Mouse (Mus musculus) frontal cortex, adult (tissue): Measurements from ENCODE around the gene Cyp24a1.

Source experiments
- ATAC-seq: cut with Nextera tagmentation; 2 replicates; pipeline ENCODE4 v1.9.2; 2017; ENCODE audit warnings: mild to moderate bottlenecking, moderate library complexity, mixed read lengths; ENCODE audit not compliant: low TSS enrichment

The Cyp24a1 gene

GRCm38 (mm10) chr2:170497091-170497566 lies at the start of gene Cyp24a1:
Gene Cyp24a1, minus strand, starts transcription at chr2:170497145.
- no peak for ATAC-seq

GRCm38 (mm10) chr2:170545745-170546144 lies 48.8 kb upstream of the Cyp24a1 start:
- ATAC-seq: no peak

- ATAC-seq: no peak
These were observed 48.0 kb upstream of the Cyp24a1 start for GRCm38 (mm10) chr2:170544950-170545349.

GRCm38 (mm10) chr2:170544159-170544558 lies 47.2 kb upstream of the Cyp24a1 start:
- no peak for ATAC-seq

GRCm38 (mm10) chr2:170543625-170544024 lies 46.7 kb upstream of the Cyp24a1 start:
- ATAC-seq: no peak

- peak; percentile 82 for ATAC-seq
These were observed 42.3 kb upstream of the Cyp24a1 start for GRCm38 (mm10) chr2:170539211-170539610.

- ATAC-seq: no peak
These were observed 38.9 kb upstream of the Cyp24a1 start for GRCm38 (mm10) chr2:170535841-170536240.

- no peak for ATAC-seq
These were observed 37.8 kb upstream of the Cyp24a1 start for GRCm38 (mm10) chr2:170534803-170535174.

- no peak for ATAC-seq
These were observed 37.3 kb upstream of the Cyp24a1 start for GRCm38 (mm10) chr2:170534116-170534802.

GRCm38 (mm10) chr2:170530256-170530655 lies 33.3 kb upstream of the Cyp24a1 start:
- no peak for ATAC-seq

- no peak for ATAC-seq
These were observed 32.8 kb upstream of the Cyp24a1 start for GRCm38 (mm10) chr2:170529766-170530165.

- no peak for ATAC-seq
These were observed 31.1 kb upstream of the Cyp24a1 start for GRCm38 (mm10) chr2:170528061-170528460.

- no peak for ATAC-seq
These were observed 29.6 kb upstream of the Cyp24a1 start for GRCm38 (mm10) chr2:170526513-170526912.

- ATAC-seq: peak; percentile 76
These were observed 23.5 kb upstream of the Cyp24a1 start for GRCm38 (mm10) chr2:170520321-170520971.

GRCm38 (mm10) chr2:170513756-170514155 lies 16.8 kb upstream of the Cyp24a1 start:
- ATAC-seq: no peak

GRCm38 (mm10) chr2:170511073-170511891 lies 14.3 kb upstream of the Cyp24a1 start:
- peak; percentile 84 for ATAC-seq

- peak; percentile 58 for ATAC-seq
These were observed 11.9 kb upstream of the Cyp24a1 start for GRCm38 (mm10) chr2:170508821-170509220.

GRCm38 (mm10) chr2:170507734-170508133 lies 10.8 kb upstream of the Cyp24a1 start:
- ATAC-seq: peak; percentile 55

- ATAC-seq: no peak
These were observed 7.0 kb upstream of the Cyp24a1 start for GRCm38 (mm10) chr2:170503983-170504382.

- ATAC-seq: no peak
These were observed 6.4 kb upstream of the Cyp24a1 start for GRCm38 (mm10) chr2:170503343-170503742.

- ATAC-seq: no peak
These were observed 1.1 kb upstream of the Cyp24a1 start for GRCm38 (mm10) chr2:170498011-170498410.

- ATAC-seq: no peak; the same call in 1 of the 2 replicates
These were observed 603 bp downstream of the Cyp24a1 start, which contains the start of gene Pfdn4 for GRCm38 (mm10) chr2:170496154-170496930. Gene Pfdn4, plus strand, starts transcription at chr2:170496428.
